Mouse (Mus musculus) heart, postnatal 10 days (tissue): ENCODE data around the gene Me1. TPM values are rescaled to one million over a fixed set of nuclear protein-coding genes. Genes with fewer than 3 reads are reported as not detected.
"Not testable (repeated sequence)": the region's sequence is repeated elsewhere in the genome, so short reads cannot be mapped to it uniquely, and the experiment has no call there.

Experiments
- DNase-seq, 2 experiments: peaks; one replicate each; pipeline ENCODE4 v3.0.0; 2021
- intact Hi-C: fragments of 180-260 bp; cut with DNase I; formaldehyde crosslinking; loops from one replicate; pipeline ENCODE4 v1.15.1; 2025
- total RNA-seq, 2 experiments: library from RNA; stranded (reverse); gene quantifications; 2 replicates each; pipeline ENCODE4 v1.2.3; 2021

Me1 gene
- total RNA-seq, 2 experiments from 2014 or later, result 63.4 to 69.7 TPM

DNA sequence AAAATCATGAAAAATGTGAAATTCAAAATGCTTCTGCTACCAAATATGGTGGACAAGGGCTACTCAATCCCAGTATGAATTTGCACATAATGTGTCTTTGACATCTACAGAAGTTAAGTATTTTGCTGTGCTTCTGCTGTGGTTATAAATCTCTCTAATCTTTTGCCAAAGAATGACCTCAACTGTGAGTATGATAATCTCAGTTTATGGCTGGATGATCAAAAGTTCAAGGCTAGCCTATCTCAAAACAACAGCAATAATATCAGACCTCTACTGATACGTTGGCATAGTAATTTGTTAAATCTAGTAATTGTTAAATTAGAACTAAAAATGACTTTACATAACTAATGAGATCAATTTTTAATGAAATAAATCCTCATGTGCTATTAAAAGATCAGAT lies 80.0 kb downstream of the Me1 start:
- intact Hi-C loops, result no loop called here

DNA sequence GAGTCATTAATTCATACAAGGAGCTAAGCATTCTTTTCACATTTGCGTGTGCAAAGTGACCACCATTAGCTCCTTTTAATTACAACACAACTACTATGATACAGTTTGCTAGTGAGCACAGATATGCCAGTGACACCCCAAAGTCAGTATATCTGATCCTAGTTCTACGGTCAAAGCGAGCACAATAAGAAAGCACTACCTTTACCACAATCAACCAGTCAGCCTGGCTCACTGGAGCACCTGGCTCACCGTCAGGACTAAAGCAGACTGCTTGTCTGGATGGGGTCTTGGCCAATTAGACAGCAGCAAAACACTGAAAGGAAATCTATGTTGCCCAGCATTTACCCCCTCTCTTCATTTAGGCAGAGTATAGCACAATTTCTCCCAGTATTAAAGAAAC lies 83.7 kb downstream of the Me1 start:
- intact Hi-C loops, result no loop called here
- DNase-seq, result no peak

More for the DNA sequence above, 80.0 kb downstream of the Me1 start:
- no peak for DNase-seq

DNA sequence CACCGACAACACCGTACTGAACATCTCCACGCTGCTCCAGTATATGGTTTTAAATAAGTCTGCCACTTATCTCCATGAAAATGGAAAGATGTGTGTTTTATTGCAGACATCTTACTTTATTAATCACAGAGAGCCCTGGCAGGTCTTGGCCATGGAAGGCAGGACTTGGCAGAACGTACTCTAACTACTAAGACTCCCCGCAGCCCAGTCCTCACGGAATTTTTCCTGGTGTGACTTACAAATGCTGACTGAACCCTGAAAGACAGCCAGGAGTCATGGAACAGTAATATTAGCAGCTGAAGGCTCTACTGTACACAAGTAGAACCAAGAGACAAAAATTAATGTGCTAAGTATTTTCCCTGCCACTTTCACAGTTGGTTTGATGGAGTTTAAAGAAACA lies 90.0 kb downstream of the Me1 start:
- intact Hi-C loops, result no loop called here

DNA sequence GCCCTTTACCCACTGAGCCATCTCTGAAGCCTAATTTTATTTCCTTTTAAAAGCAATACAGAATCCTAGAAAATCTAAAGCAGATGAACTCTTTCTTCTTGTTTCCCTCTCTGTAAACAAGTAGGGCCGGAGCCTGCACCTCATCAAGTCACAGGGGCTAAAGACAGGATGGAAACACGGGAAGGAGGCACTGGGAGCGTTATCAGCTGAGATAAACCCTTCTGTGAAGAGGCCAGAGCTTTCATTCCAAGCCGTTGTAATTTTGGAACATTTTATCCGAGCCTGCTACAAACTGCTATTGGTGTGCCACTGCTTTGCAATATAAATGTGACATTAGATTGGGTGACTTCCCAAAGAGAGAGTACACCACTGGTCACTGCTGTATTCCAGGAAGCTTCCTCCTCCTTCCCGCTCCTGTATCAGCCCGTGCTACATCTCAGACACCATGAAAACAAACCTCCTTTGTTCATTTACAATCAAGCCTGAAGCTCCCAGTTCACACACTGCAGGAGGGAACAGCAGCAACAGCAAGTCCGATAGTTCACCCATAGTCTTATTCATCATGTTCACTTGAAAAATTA lies 95.9 kb downstream of the Me1 start:
- intact Hi-C loops, result no loop called here
- peak in 1 of 2 experiments; percentile 9 for DNase-seq

More for the DNA sequence above, 90.0 kb downstream of the Me1 start:
- no peak for DNase-seq

DNA sequence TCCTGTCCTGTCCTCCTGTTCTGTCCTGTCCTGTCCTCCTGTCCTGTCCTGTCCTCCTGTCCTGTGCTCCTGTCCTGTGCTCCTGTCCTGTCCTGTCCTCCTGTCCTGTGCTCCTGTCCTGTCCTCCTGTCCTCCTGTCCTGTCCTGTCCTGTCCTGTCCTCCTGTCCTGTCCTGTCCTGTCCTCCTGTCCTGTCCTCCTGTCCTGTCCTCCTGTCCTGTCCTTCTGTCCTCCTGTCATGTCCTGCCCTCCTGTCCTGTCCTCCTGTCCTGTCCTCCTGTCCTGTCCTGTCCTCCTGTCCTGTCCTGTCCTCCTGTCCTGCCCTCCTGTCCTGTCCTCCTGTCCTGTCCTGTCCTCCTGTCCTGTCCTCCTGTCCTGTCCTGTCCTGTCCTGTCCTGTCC lies 98.8 kb downstream of the Me1 start:
- DNase-seq, intact Hi-C loops: not testable (repeated sequence)

DNA sequence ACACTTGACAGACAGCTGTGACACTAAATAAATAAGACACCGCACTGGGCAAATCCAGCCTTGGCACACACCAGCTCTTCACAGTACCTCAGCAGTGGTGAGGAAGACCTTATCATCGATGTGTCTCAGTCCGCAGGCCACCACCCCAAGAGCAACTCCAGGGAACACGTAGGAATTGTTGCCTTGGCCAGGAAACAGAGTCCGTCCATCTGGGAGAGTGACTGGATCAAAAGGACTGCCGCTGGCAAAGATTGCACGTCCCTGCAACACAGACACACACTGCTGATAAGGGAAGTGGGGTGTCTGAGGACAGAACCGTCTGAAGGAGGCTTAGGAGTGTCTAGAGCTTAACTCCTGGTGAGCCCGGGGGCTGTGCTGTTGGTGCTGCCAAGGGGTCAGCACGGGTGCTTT lies 101.4 kb downstream of the Me1 start:
- DNase-seq, result peak in 1 of 2 experiments; percentile 28
- intact Hi-C loops, result not testable (repeated sequence)

DNA sequence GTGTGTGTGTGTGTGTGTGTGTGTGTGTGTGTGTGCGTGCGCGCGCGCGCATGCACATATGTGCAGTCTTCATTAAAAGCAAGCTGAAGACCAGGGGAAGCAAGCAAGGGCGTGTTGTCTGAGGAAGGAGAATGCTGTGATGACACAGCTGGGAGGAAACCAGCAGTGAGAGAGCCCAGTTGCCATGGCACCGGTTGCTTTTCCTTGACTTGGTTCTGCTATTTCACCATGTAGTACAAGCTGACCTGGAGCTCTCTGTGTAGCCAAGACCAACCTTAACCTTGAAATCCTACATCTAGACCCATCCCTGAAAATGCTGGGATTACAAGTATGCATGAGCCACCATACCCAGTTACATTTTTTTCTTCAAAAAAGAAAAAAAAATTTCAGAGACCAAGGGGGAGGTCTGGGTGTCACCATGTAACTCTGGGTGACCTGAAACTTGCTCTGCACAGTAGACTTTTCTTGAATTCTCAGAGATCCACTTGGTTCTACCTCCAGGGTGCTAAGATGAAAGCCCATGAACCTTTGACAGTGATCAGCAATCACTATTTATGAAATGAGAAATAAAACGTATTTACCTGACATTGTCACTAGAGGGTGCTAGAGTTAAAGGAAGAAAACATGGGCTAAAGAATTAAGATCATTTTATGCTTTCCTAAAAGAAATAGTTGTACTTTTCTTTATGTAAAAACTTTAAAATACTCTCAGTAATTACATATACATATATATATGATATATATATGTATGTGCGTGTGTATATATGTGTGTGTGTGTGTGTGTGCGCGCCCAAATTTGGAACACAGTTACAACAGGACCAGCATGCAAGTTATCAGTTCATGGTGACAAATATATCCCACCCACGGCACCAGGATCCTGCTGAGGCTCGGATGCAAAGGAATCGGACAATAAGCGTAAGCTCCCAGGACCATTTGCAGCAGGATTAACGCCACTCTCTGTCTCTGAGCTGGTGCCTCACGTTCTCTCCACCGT lies 102.8 kb downstream of the Me1 start:
- intact Hi-C loops, result loop anchor here (1.0 to 2.0 kb wide), 2 partner anchors 153 to 206 kb away; no protein-coding TSS in a partner anchor
- no peak for DNase-seq

DNA sequence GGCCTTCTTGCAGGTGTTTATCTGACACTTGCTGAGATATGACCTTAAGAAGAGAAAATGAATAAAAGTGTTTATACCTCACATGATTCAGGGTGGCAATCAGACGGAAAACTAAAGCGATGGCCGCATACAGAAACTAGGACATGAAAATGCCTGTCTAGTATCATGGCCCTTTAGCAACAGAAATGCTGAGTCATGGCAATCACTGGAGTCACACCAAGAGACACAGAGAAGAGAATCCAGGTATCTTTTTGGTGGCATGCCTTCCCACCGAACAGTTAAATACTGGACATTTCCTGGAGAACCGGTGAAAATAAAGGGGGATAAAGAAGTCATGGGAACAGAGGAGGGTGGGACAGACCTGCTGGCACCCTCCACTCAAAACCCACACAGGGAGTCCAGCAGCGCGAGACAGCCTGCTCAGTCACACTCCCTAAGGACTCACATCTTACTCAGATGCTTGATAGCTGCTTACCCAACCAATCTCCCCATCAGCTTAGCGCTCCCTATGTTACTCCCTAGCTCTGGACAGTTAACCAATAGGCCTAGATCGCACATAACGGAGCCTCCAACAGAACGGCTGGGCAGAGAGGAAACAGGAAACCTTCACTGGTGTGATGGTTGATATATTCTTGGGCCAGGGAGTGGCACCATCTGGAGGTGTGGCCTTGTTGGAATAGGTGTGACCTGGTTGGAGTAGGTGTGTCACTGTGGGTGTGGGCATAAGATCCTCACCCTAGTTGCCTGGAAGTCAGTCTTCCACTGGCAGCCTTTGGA lies 108.5 kb downstream of the Me1 start:
- no peak for DNase-seq
- intact Hi-C loops, result no loop called here

DNA sequence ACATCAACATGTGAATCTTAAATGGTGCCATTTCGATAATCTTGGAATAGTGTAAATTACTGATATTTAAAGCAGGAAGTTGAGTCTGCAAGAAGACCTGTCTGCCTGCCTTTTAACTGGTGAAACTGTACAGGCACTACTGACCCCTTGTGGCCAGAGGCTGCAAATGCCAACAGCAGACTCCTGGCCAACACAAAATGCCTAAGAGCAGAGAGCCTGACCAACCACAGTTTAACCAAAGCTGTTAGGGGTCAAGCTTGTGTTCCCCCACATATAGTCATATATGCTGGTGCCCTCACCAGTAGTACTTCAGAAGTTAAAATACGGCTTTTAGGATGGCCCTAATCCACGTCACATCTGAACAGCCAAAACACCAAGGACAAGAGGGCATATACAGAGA lies 112.0 kb downstream of the Me1 start:
- peak; percentile 74 to 84 for DNase-seq
- intact Hi-C loops, result no loop called here

DNA sequence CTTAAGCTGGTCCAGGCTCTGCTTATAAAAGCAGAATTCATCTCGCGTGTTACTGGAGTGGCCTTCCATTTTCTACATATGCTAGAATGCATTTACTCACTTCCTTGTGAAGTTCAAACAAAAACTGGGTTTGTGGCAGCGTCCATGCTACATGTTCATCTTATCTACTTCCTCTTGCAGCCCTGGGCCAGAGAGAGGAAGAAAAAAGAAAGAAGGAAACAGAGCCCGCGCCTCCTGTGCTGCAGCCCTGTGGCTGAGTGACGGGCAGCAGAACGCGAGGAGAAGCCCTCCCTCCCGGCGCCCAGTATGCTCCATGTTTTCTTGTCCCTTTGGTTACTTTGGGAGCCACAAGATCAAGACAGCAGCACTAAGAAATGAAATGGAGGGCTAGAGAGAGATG lies 116.1 kb downstream of the Me1 start:
- intact Hi-C loops, result loop anchor here (10.0 kb wide), 1 partner anchor 735 kb away; the partner anchor contains the start of gene Tpbg
- DNase-seq, result no peak

DNA sequence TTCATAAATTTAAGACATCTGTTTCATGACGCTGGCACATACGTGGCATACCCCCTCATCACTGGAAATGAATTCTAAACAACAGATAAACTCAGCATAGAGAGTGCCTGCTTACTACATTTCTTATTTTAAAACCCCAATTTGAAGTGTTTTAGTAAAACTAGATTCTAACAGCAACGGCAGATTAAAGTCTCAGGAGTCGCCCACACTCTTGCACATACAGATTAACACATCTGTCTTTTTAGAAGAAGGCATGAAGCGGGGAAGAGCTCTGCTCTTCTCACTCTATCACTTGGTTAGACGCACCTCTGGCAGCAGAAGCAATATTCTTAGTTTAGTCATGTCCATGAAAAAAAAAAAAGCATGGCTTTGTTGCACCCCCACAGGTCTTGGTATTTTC lies 120.6 kb downstream of the Me1 start:
- intact Hi-C loops, result loop anchor here (10.0 kb wide), 1 partner anchor 730 kb away; the partner anchor contains the start of gene Tpbg
- no peak for DNase-seq

DNA sequence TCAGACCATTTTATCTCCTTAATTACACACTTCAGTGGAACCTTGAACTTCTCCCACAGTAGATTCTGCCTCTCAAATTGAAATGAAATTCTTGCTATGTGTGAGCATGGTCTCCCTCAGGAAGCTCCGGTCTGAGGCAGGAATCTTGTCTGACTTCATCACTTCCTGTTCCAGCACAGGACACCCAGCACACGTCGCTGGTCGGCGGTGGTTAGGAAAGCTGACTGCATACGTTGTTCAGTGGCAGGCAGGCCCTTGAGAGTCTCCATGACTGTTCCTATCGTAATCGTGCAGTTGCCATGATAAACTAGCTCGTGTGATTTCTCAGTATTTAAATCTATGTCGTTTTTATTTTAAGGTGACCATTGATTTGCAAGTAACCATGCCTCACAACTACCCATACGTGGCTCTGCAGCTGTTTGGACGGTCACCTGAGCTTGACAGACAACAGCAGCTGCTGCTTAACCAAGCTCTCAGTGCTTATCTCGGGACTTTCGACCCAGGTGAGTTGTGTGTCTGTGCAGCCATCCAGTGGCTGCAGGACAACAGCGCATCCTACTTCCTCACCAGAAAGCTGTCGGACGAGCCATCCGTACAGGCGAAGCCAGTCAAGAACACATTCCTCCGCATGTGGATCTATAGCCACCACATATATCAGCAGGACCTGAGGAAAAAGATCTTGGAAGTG lies 122.0 kb downstream of the Me1 start:
- no peak for DNase-seq
- intact Hi-C loops, result loop anchor here (2.0 to 10.0 kb wide), 3 partner anchors 107 to 796 kb away; partner anchors contain the start of genes Dop1a and Tpbg

DNA sequence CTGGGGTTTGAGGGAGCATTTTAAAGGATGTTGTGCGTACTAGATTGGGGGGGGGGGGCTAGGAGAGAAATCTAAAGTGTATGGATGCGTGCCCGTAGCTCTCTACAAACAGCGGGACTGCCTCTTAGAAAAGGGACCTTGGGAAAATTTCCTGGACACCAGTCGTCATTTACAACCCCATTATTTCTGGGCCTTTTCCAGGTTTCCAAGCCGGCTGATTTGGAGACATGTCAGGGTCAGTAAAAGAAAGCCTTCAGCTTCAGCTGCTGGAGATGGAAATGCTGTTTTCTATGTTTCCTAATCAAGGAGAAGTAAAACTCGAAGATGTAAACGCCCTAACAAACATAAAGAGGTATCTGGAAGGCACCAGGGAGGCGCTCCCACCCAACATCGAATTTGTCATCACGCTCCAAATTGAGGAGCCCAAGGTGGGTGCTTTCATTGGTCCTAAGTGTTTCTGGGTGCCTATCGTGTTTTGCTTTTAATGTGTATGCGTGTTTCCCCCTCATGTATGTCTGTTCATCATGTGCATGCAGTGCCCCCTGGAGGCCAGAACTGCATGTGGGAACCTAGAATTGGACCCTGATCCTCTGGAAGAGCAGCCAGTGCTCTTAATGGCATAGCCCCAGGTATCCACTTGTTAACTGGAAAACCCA lies 123.0 kb downstream of the Me1 start:
- peak; percentile 79 to 84 for DNase-seq
- intact Hi-C loops, result loop anchor here (2.0 to 10.0 kb wide), 3 partner anchors 106 to 795 kb away; partner anchors contain the start of genes Dop1a and Tpbg

DNA sequence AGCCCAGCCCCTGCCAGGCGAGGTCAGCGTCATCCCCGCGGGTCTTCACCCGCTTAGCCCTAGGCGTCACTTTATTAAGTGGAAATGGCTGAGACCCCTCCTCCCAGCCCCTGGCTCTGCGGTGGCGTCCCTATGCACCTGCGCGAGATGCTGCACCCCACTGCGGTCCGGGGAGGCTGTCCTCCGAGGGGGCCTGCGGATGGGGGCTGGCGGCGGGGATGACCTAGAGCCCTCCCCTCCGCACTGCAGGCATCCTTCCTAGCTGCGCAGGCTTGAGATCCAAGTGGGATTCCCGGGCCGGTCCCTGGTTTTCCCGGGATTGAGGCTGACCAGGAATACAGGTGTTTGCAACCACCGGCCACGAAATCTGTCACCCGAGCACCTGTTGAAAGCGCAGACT lies 123.6 kb downstream of the Me1 start:
- intact Hi-C loops, result loop anchor here (2.0 to 10.0 kb wide), 3 partner anchors 105 to 795 kb away; partner anchors contain the start of genes Dop1a and Tpbg
- DNase-seq, result no peak

DNA sequence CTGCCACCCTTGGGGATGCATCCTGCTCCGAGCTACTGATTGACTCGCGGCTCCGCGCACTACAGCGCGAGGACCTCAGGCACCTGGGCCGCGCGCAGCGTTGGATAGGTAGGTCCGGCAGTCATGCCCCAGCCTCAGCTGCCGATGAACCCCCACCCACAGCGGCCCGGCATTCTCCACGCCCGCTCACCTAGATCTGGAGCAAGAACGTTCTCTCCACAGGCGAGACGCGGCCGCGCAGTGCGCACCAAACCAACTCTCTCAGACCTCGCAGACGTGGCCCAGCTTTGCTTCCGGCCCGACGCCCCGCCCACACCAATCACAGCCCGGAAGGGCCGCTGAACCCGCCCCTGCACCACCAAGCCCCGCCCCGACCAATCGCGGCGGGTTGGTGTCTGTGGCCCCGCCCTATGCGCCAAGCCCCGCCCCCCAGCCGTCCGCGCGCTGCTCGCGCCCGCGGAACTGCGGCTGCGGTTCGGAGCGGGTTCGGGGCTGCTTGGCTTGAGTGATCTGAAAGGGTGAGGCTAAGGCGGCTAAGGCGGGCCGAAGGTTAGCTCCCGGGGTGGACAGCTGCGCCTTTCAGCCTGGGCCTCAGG lies 124.1 kb downstream of the Me1 start, which contains the start of the genes Pgm3 and Rwdd2a:
Gene Pgm3, minus strand, starts transcription at position 303 of the 596 bp plus-strand sequence.
Gene Rwdd2a, plus strand, starts transcription at position 452 of the 596 bp plus-strand sequence.
- intact Hi-C loops, result loop anchor here (2.0 to 10.0 kb wide), 3 partner anchors 105 to 794 kb away; partner anchors contain the start of genes Dop1a and Tpbg
- peak; percentile 97 to 98 for DNase-seq

DNA sequence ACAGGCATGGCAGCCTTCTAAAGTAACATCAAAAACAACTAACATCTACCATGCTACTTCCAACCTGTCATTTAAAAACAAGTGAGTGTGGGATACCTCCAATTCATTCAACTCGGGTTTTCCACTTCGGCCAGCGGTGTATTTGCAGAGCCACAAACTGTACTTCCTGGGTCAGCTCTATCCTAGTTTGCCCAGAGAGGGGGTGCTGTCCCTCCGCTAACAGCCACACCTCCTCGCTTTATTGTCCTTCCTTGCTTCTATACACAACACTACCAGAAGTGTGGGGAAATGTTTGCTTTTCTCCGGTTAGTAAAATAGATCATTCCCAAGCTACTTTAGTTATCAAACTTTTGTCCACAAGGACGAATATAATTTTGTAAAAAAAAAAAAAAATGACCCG lies 124.8 kb downstream of the Me1 start:
- DNase-seq, result no peak
- intact Hi-C loops, result loop anchor here (5.0 to 10.0 kb wide), 2 partner anchors 726 to 794 kb away; partner anchors contain the start of gene Tpbg

DNA sequence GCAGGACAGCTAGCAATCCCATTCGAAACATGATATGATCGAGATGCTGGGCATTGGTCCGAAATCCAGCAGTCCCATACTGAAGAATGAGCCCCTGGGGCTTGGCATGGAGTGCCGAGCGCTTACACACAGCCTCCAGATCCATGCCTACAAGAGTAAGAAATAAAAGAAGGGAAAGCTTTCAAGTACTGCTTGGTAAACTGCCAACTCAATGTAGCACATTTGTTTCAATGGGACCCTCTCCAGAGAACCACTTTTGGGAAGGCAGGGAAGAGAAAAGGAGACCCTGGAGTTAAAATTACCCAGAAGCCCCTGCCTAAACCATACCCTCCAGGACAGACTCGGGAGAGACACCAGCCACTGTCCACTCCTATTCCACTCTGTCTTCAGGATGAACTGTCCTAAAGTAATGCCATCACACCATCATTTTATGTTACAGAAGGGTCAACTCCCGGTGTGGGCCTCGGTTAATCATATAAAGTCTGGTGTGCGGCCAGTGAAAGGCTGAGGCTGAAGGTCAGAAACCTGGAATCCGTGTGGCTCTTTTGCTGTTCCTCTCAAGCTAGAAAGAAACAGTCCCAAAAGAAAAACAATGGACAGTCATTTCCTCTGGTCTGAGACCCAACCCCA lies 125.4 kb downstream of the Me1 start:
- intact Hi-C loops, result loop anchor here (5.0 to 10.0 kb wide), 2 partner anchors 726 to 793 kb away; partner anchors contain the start of gene Tpbg
- DNase-seq, result no peak

DNA sequence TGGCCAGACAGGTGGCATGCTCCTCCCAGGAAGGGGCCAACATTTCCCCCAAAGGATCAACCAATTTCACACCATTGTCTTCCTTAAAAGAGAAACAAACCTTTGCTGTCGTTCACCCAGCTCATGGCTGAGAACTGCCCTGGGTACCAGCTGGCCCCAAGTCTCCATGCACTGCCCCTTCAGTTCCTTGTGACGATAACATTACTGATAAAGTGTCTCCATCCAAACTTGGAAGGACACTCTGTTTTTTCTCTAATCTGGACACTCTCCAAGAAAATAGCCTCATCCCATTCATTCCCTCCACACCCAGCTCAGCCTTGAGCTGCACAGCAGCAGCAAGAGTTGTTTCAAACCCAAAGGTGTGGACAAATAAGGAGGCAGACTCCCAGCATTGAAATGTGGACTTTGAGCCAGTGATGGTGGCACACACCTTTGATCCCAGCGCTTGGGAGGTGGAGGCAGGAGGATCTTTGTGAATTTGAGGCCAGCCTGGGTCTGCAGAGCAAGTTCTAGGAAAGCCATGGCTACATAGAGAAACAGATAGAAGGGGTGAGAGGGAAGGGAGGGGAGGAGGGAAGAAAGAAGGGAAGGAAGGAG lies 126.3 kb downstream of the Me1 start:
- no peak for DNase-seq
- intact Hi-C loops, result no loop called here
